Mouse (Mus musculus): ENCODE measurements around the gene Ank3.
"Not testable (repeated sequence)": the region's sequence is repeated elsewhere in the genome, so short reads cannot be mapped to it uniquely, and the experiment has no call there.

Gene Ank3

DNA sequence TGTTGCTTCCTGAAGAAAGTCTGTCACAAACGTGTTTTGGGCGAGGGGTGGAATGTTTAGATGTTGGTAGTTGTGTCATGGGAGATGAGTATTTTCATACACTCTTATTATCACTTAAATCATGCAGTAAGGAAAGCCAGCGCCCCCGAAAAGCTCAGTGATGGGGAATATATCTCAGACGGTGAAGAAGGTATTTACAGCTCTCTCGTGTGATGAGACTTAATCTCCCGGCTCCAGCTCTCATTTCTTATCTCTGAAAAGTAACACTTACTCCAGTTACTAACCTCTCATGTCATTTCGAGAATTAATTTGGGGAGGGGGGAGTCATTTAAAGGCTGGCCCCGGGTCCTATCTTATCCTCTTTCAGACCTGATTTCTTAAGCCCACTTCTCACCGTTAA lies 505.7 kb downstream of the Ank3 start:
- DNase-seq (ENCODE audit: low spot score), result no peak

DNA sequence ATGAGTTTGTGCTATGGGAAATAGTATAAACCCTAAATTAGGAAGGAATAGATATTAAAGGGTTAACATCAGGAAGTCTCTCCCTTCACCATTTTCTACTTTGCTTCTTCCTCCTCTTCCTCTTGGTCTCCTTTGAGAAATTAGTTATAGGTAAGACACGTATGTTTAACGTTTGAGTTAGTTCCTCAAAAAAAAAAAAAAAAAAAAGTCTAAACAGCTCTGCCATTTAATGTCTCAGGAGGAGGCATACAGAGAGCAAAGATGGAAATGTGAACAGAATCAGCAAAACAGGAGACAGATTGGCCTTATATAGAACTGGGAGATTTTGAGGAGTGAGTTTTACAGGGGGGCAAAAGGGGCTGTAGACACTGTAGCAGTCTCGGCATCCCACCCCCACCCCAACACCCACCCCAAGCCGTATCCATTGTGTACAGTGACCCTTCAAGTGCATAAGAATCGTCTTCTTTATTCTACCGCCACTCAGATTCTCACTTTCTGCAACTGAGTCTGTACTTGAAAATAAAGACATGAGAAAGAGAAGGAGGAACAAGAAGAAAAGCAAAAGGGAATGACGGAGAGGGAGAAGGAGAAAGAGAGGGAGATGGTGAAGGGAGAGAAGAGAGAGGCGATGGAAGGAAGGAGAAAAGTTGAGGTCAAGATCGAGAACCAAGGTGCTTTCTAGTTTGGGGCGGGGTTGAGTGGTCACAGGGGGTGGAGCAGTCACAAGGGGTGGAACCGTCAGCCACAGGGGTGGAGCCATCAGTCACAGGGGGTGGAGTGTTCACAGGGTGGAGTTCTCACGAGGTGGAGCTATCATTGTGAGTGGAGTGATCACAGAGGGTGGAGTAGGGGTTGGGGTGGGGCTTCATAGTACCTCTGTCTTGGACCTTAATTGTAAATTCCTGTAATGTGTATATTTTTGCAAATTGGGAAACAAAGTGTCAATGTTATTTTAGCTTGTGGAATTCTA lies 509.5 kb downstream of the Ank3 start:
- DNase-seq (ENCODE audit: low spot score), result no peak

DNA sequence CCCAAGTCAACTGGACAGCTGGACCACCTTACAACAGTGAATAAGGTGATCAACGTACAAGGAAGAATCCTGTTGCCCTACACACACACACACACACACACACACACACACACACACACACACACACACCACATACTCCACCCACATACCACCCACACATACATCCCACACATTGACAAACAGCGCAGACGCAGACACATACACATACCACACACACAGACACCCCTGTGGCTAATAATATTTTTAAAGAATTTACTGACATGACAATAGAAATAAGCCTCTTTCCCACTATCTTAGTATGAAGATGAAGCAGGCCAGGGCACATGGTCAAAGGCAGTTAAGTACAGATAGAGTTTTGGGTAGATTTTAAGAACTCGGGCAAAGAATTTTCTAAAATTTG lies 511.3 kb downstream of the Ank3 start:
- DNase-seq (ENCODE audit: low spot score), result no peak

DNA sequence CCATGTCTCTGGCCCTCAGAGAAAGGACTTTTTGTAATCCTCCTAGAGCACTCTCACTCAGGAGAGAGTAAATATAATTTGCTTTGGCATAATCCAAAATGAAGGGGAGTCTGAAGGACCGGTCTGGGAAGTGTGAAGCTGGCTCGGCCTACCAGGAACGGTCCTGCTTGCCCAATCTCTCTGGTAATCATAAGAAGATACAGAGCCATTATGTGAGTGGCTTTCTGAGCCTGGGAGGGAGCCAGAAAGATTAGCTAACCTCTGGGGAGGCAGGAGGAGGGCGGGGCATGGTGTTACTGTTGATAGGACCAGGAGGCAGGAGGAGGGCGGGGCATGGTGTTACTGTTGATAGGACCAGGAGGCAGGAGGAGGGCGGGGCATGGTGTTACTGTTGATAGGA lies 511.7 kb downstream of the Ank3 start:
- DNase-seq (ENCODE audit: low spot score), result not testable (repeated sequence)

DNA sequence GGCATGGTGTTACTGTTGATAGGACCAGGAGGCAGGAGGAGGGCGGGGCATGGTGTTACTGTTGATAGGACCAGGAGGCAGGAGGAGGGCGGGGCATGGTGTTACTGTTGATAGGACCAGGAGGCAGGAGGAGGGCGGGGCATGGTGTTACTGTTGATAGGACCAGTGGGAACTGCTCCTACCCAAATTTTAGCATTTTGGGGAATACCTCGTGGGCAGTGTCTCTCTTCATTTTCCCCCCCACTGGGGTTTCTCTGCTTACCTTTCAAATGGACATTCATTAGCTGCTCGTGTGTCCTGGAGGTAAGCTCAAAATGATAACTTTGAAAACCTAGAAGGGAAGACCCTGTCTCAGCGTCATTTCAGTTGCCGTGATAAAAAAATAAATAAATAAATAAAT lies 512.2 kb downstream of the Ank3 start:
- not testable (repeated sequence) for DNase-seq (ENCODE audit: low spot score)

DNA sequence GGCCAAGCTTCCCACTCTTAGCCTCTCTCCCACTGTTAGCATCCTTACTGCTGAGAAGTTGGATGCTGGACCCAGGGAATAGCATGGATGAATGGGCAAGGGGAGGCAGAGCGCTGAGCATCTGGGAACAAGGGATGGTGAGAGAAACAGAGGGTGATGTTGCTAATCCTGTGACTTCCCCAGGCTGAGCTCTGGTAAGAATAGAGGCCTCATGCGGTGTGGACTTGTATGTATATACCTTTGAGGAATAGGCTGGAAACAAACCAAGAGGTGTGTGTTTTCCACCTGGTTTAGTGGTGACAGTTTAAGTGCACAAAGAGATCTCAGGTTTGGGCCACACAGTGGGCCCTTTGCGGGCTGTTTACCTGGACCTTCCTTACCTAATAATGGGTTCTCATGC lies 517.0 kb downstream of the Ank3 start:
- no peak for DNase-seq (ENCODE audit: low spot score)

DNA sequence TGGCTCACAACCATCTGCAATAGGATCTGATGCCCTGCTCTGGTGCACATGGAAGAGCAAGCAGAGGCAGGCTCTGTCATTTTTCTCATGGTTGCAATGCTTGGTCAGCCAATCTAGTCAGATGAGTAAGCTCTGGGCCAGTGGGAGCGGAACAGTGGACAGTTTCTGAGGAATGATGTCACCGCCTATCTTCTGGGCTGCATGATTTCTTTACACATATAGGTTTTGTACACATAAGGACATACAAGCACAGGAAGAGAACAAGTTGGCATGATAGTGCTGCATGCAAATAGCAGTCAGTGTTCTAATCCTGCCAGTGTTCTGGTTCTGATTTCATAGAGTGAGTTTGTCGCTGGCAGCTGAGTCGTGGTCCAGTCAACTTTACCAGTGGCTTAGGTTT lies 517.6 kb downstream of the Ank3 start:
- no peak for DNase-seq (ENCODE audit: low spot score)

DNA sequence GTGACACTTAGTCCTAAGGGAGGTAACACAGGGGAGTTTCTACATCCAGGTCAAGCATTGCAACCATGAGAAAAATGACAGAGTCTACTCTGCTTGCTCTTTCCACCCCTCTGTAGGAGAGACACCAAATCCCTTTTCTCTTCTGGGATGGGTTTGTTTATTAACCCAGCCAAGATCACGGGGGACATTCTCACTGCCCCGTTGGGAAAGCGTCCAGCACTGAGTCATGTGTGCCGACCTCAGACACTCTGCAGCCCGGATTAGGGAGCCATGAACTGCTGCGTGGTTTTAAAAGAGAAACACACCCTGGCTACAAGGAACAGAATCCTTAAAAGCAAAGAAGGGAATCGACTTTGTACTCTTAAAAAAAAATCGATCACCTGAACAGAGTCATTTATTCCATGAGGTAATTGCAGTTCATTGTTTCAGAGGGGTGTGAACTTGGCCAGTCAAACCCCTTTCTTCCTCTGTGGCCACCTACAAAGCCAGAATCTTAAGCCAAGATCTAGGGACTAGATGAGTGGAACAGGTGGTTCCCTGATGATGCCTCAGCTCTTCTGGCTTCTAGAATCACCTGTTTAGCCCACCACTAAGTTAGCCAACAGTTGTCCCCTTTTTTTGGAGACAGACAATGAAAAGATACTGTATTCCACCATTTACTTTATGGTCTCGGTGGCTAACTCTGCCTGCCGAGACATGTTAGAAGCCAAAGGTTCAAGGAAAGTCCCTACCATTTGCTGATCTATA lies 518.3 kb downstream of the Ank3 start:
- DNase-seq (ENCODE audit: low spot score), result no peak

DNA sequence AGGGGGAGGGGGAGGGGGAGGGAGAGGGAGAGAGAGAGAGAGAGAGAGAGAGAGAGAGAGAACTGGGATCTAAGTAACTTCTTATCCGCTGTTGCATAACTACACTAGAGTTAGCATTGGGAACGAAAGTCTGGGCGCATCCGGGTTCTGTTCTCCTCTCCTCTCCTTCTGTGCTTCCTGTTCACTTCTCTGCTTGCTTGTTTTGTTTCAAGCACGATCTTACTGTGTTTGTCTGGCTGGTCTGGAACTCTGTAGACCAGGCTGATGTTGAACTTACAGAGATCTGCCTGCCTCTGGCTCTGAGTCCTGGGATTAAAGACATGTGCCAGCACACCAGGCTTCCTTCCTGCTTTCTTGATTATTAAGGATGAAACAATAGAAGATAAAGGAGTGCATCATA lies 519.1 kb downstream of the Ank3 start:
- DNase-seq (ENCODE audit: low spot score), result no peak

DNA sequence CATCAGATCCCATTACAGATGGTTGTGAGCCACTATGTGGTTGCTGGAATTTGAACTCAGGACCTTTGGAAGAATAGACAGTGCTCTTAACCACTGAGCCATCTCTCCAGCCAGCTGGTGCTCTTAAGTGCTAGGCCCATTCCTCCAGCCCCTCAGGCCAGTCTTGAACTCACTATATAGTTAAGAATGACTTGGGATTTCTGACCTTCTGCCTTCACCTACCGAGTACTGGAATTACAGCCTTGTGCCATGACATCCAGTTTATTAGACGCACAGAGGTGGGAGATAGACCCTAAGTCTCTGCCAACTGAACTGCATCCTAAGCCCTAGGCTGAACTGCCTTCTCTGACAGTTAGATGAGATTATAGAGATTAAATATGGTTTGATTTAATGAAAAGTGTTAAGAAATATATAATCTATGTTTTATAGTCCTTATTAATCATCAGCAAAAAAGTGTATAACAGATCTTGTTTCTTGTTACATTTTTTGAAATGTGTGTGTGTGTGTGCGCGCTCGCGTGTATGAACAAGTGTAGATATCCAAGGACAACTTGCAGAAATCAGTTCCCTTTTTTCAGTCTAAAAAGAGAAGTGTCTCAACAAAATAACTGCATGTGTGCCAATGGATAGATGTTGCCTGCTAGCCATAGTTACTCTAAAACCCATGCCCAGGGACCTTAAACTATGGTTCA lies 520.0 kb downstream of the Ank3 start:
- DNase-seq (ENCODE audit: low spot score), result no peak

DNA sequence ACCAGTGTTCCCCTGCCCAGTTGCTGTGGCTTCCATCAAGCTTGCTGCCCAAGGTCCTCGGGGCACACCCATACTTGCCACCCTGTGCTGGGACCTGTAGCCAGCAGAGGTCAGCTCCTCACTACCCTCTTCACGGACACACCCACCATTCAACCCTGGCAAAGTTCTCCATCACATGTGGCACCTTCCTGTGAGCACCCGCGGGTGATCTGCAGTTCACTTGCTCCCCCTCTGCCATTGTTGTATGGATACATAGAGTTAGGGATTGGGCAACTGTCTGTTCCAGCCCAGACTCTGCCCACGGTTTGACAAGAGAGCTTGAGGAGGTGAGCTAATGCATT lies 520.5 kb downstream of the Ank3 start:
- DNase-seq (ENCODE audit: low spot score), result no peak

DNA sequence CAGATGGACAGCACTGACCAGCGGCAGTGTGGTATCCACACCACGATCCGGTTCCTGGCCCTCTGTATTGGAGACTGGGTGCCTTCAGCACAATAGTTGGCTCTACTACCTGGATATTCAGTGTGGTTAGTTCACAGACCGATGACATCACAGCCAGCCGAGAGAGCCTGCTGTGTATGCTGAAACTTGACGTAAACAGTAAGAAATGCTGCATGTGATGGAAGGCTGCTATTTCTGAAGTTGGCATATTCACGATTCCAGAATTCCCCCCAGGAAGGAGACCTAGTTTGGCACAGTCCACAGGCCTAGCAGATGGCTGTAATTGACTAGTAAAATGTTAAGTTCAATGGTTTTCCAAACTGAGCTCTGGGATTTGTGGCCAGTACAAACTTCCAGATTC lies 521.2 kb downstream of the Ank3 start:
- no peak for DNase-seq (ENCODE audit: low spot score)

DNA sequence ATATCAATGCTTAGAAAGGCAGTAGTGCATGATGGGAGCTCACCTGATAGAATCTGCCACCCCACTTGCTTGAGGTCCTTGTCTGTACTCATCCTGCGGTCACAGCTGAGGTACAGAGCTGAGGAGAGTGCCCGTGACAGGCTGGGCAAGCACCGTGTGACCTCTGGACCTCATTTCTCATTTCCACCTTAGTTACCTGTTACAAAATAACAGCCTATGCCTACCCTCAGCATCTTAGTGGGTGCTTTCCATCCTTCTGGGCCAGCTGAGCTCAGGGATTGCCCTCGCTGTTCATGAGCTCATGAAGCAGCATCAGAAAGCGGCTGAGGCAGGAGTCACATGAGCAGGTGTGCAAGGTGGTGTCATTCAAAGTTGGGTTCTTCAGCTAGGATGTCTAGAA lies 523.5 kb downstream of the Ank3 start:
- no peak for DNase-seq (ENCODE audit: low spot score)

DNA sequence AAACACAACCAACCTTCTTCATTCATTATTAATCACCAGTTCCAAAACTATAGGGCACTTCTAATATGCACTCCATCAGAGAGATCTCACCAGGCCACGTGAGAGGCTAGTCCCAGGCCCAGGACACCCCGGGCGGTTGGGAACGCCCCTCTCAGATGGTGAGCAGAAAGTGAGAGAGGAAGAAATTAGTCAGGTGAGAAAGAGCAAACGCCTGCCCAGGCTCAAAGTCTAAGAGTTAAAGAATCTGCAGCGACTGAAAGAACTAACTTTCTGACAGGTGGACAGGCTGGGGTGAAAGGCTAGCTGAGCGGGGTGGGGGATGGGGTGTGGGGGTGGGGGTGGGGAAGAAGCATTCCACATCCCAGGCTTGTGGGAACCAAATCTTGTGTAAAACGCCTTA lies 525.2 kb downstream of the Ank3 start:
- no peak for DNase-seq (ENCODE audit: low spot score)

DNA sequence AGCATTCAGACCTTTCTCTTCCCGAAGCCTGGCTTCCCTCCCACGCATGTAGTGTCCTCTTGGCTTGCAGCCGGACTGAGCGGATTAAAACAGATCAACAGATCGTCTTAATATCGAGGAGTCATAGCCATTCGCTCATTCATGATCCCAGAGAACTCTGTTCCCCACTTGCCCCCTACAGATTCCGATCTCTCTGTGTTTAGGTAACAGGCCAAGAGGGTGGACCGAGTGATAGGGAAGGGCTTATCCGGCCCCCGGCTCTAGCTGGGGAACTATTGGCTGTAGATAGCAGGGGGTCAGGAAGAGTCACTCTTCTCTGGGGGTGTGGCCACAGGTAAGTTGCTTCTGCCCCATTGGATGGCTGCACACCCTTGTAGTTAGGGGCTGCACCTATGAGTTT lies 525.7 kb downstream of the Ank3 start:
- no peak for DNase-seq (ENCODE audit: low spot score)

DNA sequence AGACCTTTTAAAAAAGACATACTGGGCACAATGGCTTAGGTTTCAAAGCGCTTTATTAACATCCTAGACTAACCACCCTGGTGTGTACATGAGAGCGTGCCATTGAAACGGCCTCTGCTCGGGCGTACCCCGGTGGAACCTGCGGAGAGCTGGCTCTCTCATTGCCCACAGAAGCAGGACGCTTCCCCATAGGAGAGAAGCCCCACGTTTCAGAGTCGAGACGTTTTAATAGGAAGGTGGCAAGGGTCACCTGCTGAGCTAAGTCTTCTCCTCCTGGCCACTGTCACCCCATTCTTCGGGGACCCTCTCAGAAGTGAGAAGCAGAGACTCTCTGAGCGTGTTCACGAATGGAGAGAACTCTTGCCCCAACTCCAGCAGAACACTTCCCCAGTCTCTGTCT lies 526.3 kb downstream of the Ank3 start:
- DNase-seq (ENCODE audit: low spot score), result no peak

DNA sequence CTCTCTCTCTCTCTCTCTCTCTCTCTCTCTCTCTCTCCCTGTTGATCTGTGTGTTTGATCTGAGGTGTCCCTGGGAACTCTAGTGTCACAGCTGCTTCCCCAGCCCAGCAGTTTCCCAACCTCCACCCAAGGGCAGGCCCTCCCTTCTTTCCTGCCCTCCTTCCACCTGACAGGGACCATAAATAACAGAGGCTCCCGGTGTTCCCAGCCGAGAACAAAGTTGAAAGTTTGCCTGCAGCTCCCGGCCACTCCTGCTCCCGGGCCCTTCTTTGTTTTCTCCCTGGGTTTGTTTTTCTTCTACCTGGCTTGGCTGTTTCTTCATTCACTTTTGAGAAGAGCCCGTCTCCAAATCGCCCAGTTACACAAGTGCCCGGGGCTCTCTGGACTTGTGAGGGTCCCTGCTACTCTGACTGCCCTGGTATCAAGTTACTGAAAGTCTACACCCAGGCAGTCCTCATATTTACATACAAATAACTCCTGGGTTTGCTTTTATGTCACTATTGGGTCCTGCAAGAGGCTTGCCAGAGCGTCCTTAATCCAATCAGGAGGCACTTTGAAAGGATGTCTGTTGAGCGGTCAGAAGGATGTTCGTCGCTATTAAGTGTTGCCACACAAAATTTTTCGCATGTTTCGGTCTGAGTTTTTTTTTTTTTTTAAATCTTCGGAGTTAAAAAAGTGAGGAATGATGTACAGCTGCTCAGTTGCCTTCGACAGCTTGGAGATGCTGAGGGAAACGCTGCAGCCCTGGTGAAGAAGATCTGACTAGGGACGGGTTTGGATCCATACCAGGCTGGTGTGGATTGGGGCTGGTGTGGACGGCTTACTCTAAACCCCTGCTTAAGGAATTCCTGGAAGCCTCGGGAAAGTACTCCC lies 526.9 kb downstream of the Ank3 start:
- peak; percentile 5 for DNase-seq (ENCODE audit: low spot score)

DNA sequence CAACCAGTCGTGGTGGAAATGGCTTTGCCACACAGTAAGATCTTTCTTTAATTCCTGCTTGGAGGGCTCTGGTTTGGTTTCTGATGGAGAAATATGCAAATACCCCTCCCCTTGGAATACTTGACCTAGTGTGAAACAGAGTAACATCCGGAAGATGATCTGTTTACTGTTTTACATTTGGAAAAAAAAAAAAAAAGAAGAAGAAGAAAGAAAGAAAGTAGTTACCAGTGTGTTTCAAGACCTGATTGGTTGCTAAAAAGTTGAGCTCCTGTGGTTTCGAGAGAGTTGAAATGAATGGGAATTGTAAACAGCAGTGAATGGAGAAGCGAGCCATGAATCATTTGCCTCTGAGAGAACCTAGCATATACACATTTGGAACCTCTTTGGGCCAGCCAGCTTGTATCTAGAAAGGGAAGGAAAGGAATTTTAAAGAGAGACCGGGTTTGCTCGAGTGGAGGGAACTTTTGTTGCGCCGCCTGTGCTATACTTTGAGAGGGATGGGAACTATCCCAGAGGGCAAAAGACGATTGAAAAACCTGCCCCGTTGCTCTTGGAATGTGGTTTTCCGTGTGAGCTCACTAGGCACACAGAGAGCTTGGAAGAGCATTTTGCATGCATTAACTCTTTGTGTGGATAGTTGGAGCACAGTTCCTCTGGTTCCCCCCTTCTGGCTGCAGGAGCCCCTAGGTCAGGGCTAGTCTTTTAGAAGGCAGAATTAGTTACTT lies 527.7 kb downstream of the Ank3 start:
- DNase-seq (ENCODE audit: low spot score), result no peak

DNA sequence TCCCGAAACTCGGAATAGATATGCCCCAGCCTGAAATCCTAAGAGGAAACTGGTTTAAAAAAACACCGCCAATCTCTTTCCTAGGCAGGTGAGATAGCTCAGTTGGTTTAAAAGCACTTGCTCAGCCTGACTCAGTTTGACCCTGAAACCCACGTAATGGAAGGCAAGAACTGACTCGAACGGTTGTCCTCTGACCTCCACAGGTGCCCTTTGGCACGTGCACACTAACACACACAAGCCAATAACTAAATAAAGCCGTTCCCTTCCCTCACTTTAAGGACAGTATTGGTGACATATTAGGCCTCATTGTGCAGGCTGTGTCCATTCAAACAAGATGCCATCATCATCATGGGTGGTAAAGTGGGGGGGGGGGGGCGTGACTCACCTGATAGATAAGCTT lies 528.4 kb downstream of the Ank3 start:
- DNase-seq (ENCODE audit: low spot score), result no peak

DNA sequence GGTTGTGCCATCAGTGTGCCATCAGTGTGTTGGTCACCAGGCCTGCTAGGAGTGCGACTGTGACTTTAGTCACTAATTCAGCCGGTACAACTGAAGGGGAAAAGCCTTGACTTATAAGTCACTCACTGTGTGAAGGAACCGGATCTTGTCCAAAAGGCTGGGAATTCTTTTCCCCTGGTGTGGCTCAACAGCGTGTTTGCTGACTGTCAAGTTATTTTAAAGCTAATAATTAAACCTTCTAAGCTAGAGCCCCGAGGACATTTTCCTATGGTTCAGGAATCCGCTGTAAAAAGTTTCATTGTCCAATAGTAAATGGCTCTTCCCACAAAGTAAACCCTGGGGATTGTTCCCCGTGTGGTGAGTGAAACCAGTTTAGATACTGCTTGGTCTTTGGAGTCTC lies 529.8 kb downstream of the Ank3 start:
- DNase-seq (ENCODE audit: low spot score), result no peak

DNA sequence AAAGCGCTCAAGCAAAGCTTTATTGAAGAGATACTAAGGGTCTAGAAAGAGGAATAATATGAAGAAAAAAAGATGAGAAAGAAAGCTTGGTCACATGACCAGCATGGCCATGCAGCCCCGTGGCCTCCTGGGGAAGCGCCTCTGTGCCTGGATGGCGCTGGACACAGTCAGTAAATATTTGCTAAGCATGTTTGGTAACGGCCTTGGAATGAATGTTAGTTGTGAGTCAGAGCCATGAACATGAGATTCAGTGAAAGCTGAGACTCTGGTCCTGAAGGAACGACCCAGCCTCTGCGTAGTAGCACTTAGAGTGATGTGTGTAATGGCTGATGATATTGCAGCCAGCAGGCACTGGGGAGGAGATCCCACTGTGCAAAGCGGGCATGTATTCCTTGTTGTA lies 531.9 kb downstream of the Ank3 start:
- no peak for DNase-seq (ENCODE audit: low spot score)
